Mouse (Mus musculus) embryonic facial prominence, embryonic 14.5 days (tissue): Measurements from ENCODE around the gene Oard1. TPM values are rescaled to one million over a fixed set of nuclear protein-coding genes. Genes with fewer than 3 reads are reported as not detected.

ENCODE experiments used
- ATAC-seq: fragments of 200-750 bp; cut with Nextera tagmentation; 2 replicates; pipeline ENCODE4 v1.8.0; 2017; ENCODE audit warnings: low read depth, moderate number of reproducible peaks, moderate TSS enrichment
- DNase-seq: peaks from one replicate; pipeline ENCODE4 v3.0.0-alpha.2; 2015; ENCODE audit warnings: low spot score
- H3K27ac ChIP-seq: fragments of 300-500 bp; sonication (generic); replicated peaks from 2 replicates; pipeline ENCODE4 v1.5.1; 2014; ENCODE audit warnings: low read depth, mild to moderate bottlenecking, low read length, moderate library complexity
- H3K27me3 ChIP-seq: fragments of 300-500 bp; sonication (generic); replicated peaks from 2 replicates; pipeline ENCODE4 v1.6.1; 2014; ENCODE audit warnings: low read length; ENCODE audit not compliant: control insufficient read depth, insufficient read depth
- H3K36me3 ChIP-seq: fragments of 300-500 bp; sonication (generic); 2 replicates; pipeline ENCODE4 v1.6.1; 2014; ENCODE audit warnings: low read length, mixed read lengths; ENCODE audit not compliant: control insufficient read depth, insufficient read depth
- H3K4me1 ChIP-seq: fragments of 300-500 bp; sonication (generic); 2 replicates; pipeline ENCODE4 v1.6.1; 2014; ENCODE audit warnings: antibody characterized with exemption, low read length; ENCODE audit not compliant: control insufficient read depth, insufficient read depth
- H3K4me2 ChIP-seq: fragments of 300-500 bp; sonication (generic); 2 replicates; pipeline ENCODE4 v1.6.1; 2014; ENCODE audit warnings: low read depth, mild to moderate bottlenecking, low read length, moderate library complexity, mixed read lengths
- H3K4me3 ChIP-seq: fragments of 300-500 bp; sonication (generic); 2 replicates; pipeline ENCODE4 v1.5.1; 2014; ENCODE audit warnings: low read depth, mild to moderate bottlenecking, low read length
- H3K9ac ChIP-seq: fragments of 300-500 bp; sonication (generic); 2 replicates; pipeline ENCODE4 v1.6.1; 2014; ENCODE audit warnings: low read depth, mild to moderate bottlenecking, low read length, moderate library complexity, mixed read lengths
- H3K9me3 ChIP-seq: fragments of 300-500 bp; sonication (generic); 2 replicates; pipeline ENCODE4 v1.6.1; 2016; ENCODE audit warnings: low read length; ENCODE audit not compliant: control insufficient read depth
- WGBS: fragments of 180-500 bp; shearing (Covaris S2); extraction: QIAGEN DNeasy Blood & Tissue Kit; methylation state at CpG from one replicate; pipeline ENCODE4 v1.1.7; 2014; 5-methylcytosine and 5-hydroxymethylcytosine counted together
- polyA plus RNA-seq: library from polyadenylated mRNA; unstranded; fragments of >200 nt; fragmentation: Nextera tagmentation; extraction: Ambion mirVana; gene quantifications from 2 replicates; pipeline ENCODE4 v1.2.1, GENCODE M21; 2014

The Oard1 gene
- polyA plus RNA-seq, 1 experiment from 2014 or later, result 38.1 TPM

- Histone ChIP-seq H3K36me3 (peaks cover 27% of the 10 kb centered on the region), H3K27ac (no peak overlapping the region), H3K4me3 (no peak overlapping the region), H3K9ac (no peak overlapping the region), H3K9me3 (no peaks in the 10 kb centered on the region), H3K4me1 (peaks cover 8% of the 10 kb centered on the region), H3K4me2 (no peak overlapping the region), H3K27me3 (no peaks in the 10 kb centered on the region)
- no peak for ATAC-seq
- DNase-seq, result no peak
- whole genome bisulfite sequencing, result 92% methylated on average over 3 of the region's 3 CpGs
These were observed 7.1 kb upstream of the Oard1 start for GRCm38 (mm10) chr17:48402751-48403150.

DNA sequence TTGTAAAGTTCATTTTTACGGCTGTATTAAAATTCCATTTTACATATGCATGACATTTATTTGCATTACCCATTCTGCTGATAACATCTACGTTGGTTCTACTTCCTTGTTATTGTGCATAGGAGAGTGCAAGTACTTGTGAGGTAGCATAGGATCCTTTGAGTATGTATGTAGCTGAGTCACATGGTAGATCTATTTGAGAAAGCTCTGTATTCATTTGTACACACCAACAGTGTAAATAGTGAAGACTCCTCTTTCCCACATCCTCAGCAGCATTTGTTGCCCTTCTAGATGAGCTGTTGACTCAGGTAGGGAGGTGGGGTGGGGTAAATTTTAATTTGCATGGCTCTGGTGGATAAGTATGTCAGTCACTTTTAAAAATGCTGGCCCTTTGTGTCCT, 6.0 kb upstream of the Oard1 start:
- Histone ChIP-seq H3K36me3 (peaks cover 16% of the 10 kb centered on the region), H3K4me2 (no peak overlapping the region), H3K9ac (no peak overlapping the region), H3K9me3 (no peaks in the 10 kb centered on the region), H3K4me3 (no peak overlapping the region), H3K27ac (no peak overlapping the region), H3K27me3 (no peaks in the 10 kb centered on the region), H3K4me1 (peaks cover 11% of the 10 kb centered on the region)
- ATAC-seq, result no peak
- DNase-seq, result no peak
- WGBS, result 86% methylated on average over 2 of the region's 2 CpGs

- Histone ChIP-seq H3K27me3 (no peaks in the 10 kb centered on the region), H3K9me3 (no peaks in the 10 kb centered on the region), H3K4me3 (no peak overlapping the region), H3K4me1 (peaks cover 11% of the 10 kb centered on the region), H3K9ac (no peak overlapping the region), H3K27ac (no peak overlapping the region), H3K4me2 (no peak overlapping the region), H3K36me3 (peaks cover 8% of the 10 kb centered on the region)
- 84% methylated on average over 1 of the region's 1 CpGs for WGBS
- no peak for DNase-seq
- no peak for ATAC-seq
These were observed 5.1 kb upstream of the Oard1 start for GRCm38 (mm10) chr17:48404706-48405105.

DNA sequence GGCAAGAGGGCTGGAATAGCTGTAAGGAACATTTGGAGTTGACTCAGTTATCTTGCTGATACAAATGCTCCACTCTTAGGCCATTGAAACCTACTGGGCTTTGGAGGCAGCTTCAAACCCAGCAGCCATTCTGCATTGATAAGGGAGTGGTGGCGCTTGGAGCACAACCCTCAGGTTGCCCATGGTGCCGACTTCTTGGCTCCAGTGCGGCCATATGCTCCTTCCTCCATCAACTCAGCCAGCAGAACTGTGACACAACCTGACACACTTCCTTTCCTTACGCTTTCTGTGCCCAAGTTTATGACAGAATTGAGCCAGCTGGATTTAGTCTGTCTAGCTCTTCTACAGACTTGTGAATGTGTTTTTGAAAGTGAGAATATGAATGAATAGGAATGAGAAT, 2.7 kb upstream of the Oard1 start:
- WGBS, result 95% methylated on average over 4 of the region's 4 CpGs
- Histone ChIP-seq H3K9ac (no peak overlapping the region), H3K4me2 (peak overlapping the region; percentile 74), H3K27ac (no peak overlapping the region), H3K36me3 (no peaks in the 10 kb centered on the region), H3K27me3 (no peaks in the 10 kb centered on the region), H3K4me1 (peaks cover 20% of the 10 kb centered on the region), H3K4me3 (no peak overlapping the region), H3K9me3 (no peaks in the 10 kb centered on the region)
- ATAC-seq, result no peak
- no peak for DNase-seq

- peak overlapping the region; percentile 100 for H3K9ac ChIP-seq
- no peaks in the 10 kb centered on the region for H3K36me3 ChIP-seq
- H3K4me3 ChIP-seq, result peak overlapping the region; percentile 97
- peak overlapping the region; percentile 74 for H3K4me2 ChIP-seq
- peak overlapping the region; percentile 100 for H3K27ac ChIP-seq
- ATAC-seq (no peak), DNase-seq (no peak)
- WGBS, result 8% methylated on average over 8 of the region's 8 CpGs
- no peaks in the 10 kb centered on the region for H3K27me3 ChIP-seq
- peaks cover 20% of the 10 kb centered on the region for H3K4me1 ChIP-seq
- H3K9me3 ChIP-seq, result no peaks in the 10 kb centered on the region
These were observed 1.8 kb upstream of the Oard1 start for GRCm38 (mm10) chr17:48407910-48408525.

GRCm38 (mm10) chr17:48408526-48409291, 1.1 kb upstream of the Oard1 start:
- under 1% methylated on average over 37 of the region's 47 CpGs for WGBS
- ATAC-seq, result peak; percentile 12

DNA sequence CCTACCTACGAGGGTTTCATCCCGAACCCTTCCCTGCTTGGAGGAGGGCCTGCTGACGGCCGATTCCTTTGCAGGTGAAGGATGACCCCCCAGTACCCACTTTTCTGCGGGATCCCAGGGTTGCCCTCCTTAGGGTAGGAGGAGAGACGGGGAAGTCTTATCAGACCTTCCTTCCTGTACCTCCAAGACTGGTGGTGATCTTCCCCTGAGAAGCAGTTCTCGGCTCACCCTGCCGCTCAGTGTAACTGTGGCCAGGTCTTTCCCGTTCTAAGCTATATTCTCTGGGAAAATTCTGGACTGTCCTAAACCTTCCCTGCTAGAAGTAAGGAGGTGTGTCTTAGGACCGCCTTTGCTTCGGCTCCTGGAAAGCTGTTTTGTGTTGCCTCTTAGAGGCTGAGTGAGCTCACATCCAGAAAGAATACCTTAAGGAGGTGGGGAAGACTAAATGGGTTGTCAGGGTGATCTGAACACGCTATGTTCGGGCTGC, 528 bp downstream of the Oard1 start:
- Histone ChIP-seq H3K4me3 (peak overlapping the region; percentile 97), H3K4me2 (peak overlapping the region; percentile 71), H3K4me1 (peaks cover 20% of the 10 kb centered on the region), H3K27ac (peak overlapping the region; percentile 100), H3K27me3 (no peaks in the 10 kb centered on the region), H3K36me3 (peaks cover 8% of the 10 kb centered on the region; the same call in 1 of the 2 replicates), H3K9ac (peak overlapping the region; percentile 84), H3K9me3 (no peaks in the 10 kb centered on the region)
- DNase-seq (peak; percentile 65), ATAC-seq (no peak; the same call in 1 of the 2 replicates)
- WGBS, result under 1% methylated on average over 13 of the region's 13 CpGs

More at GRCm38 (mm10) chr17:48408526-48409291, 1.1 kb upstream of the Oard1 start:
- Histone ChIP-seq H3K27me3 (no peaks in the 10 kb centered on the region), H3K36me3 (0 out of 2 replicates have a peak, but pooled peaks cover 1% of the 10 kb centered on the region), H3K9ac (peak overlapping the region; percentile 100), H3K4me3 (peak overlapping the region; percentile 97), H3K9me3 (no peaks in the 10 kb centered on the region), H3K4me1 (peaks cover 20% of the 10 kb centered on the region), H3K27ac (peak overlapping the region; percentile 100), H3K4me2 (peak overlapping the region; percentile 74)
- DNase-seq, result peak; percentile 85

DNA sequence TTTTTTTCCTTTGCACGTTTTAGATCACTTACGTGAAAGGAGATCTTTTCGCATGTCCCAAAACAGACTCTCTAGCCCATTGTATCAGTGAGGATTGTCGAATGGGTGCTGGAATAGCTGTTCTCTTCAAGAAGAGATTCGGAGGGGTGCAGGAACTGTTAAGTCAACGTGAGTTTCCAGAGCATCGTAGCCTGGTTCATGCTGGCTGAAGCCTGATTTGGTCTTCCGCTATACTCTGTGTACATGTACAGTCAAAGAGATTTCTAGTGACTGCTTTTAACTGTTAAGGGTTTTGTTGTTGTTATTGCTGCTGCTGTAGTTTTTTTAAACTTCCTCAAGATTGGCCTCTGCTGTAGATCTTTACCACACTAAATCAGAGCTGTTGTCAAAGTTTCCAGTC, 1.4 kb downstream of the Oard1 start:
- 43% methylated on average over 8 of the region's 8 CpGs for WGBS
- peaks cover 20% of the 10 kb centered on the region for H3K4me1 ChIP-seq
- H3K9me3 ChIP-seq, result no peaks in the 10 kb centered on the region
- peak overlapping the region; percentile 84 for H3K9ac ChIP-seq
- peaks cover 17% of the 10 kb centered on the region; the same call in 1 of the 2 replicates for H3K36me3 ChIP-seq
- H3K27ac ChIP-seq, result peak overlapping the region; percentile 100; the same call in 1 of the 2 replicates
- no peaks in the 10 kb centered on the region for H3K27me3 ChIP-seq
- ATAC-seq (no peak), DNase-seq (no peak)
- H3K4me2 ChIP-seq, result peak overlapping the region; percentile 71
- peak overlapping the region; percentile 97 for H3K4me3 ChIP-seq
